Mouse (Mus musculus) lung, postnatal 0 days (tissue): ENCODE results near the gene Ccdc136. TPM values are rescaled to one million over a fixed set of nuclear protein-coding genes. Genes with fewer than 3 reads are reported as not detected.

Experiments used
- ATAC-seq: fragments of 200-750 bp; cut with Nextera tagmentation; 2 replicates; pipeline ENCODE4 v1.8.0; 2017; ENCODE audit warnings: moderate library complexity
- DNase-seq: peaks from one replicate; pipeline ENCODE4 v3.0.0-alpha.2; 2016; ENCODE audit warnings: low spot score
- H3K27ac ChIP-seq: fragments of 300-500 bp; sonication (generic); 2 replicates; pipeline ENCODE4 v1.5.1; 2014; ENCODE audit warnings: antibody characterized with exemption, mild to moderate bottlenecking, low read length, mixed read lengths
- H3K27me3 ChIP-seq: fragments of 300-500 bp; sonication (generic); replicated peaks from 2 replicates; pipeline ENCODE4 v1.6.1; 2014; ENCODE audit warnings: low read length, mixed read lengths; ENCODE audit not compliant: insufficient read depth
- H3K36me3 ChIP-seq: fragments of 300-500 bp; sonication (generic); 2 replicates; pipeline ENCODE4 v1.6.1; 2014; ENCODE audit warnings: low read length, mixed read lengths; ENCODE audit not compliant: insufficient read depth
- H3K4me1 ChIP-seq: fragments of 300-500 bp; sonication (generic); 2 replicates; pipeline ENCODE4 v1.6.1; 2014; ENCODE audit warnings: antibody characterized with exemption, low read depth, low read length, mixed read lengths; ENCODE audit not compliant: insufficient read depth
- H3K4me2 ChIP-seq: fragments of 300-500 bp; sonication (generic); replicated peaks from 2 replicates; pipeline ENCODE4 v1.6.1; 2014; ENCODE audit warnings: low read depth, mild to moderate bottlenecking, low read length, moderate library complexity, mixed read lengths
- H3K4me3 ChIP-seq: fragments of 300-500 bp; sonication (generic); 2 replicates; pipeline ENCODE4 v1.5.1; 2014; ENCODE audit warnings: low read depth, low read length
- H3K9ac ChIP-seq: fragments of 300-500 bp; sonication (generic); replicated peaks from 2 replicates; pipeline ENCODE4 v1.6.1; 2014; ENCODE audit warnings: low read depth, mild to moderate bottlenecking
- H3K9me3 ChIP-seq: fragments of 300-500 bp; sonication (generic); 2 replicates; pipeline ENCODE4 v1.6.1; 2016; ENCODE audit warnings: low read length, mixed read lengths
- CTCF ChIP-seq: IDR thresholded peaks from 2 replicates; pipeline ENCODE4 v1.5.1; 2016; ENCODE audit warnings: antibody characterized with exemption, mild to moderate bottlenecking
- EP300 ChIP-seq: IDR thresholded peaks from 2 replicates; pipeline ENCODE4 v1.6.1; 2016; ENCODE audit warnings: antibody characterized with exemption, mild to moderate bottlenecking, control low read depth
- WGBS: fragments of 180-500 bp; shearing (Covaris S2); extraction: QIAGEN DNeasy Blood & Tissue Kit; methylation state at CpG from one replicate; pipeline ENCODE4 v1.1.7; 2014; 5-methylcytosine and 5-hydroxymethylcytosine counted together
- polyA plus RNA-seq: library from polyadenylated mRNA; unstranded; fragments of >200 nt; fragmentation: Nextera tagmentation; extraction: Ambion mirVana; gene quantifications from 2 replicates; pipeline ENCODE4 v1.2.1, GENCODE M21; 2015

Gene Ccdc136
- polyA plus RNA-seq, 1 experiment from 2014 or later, result 3.0 TPM

- H3K4me3 ChIP-seq, result peak overlapping the region; percentile 51
- DNase-seq (no peak), ATAC-seq (no peak)
- no peaks in the 10 kb centered on the region for H3K4me1 ChIP-seq
- no peak for TF ChIP-seq EP300
- no peak for TF ChIP-seq CTCF
- H3K9ac ChIP-seq, result no peak overlapping the region
- no peaks in the 10 kb centered on the region for H3K36me3 ChIP-seq
- H3K27ac ChIP-seq, result no peak overlapping the region
- no peaks in the 10 kb centered on the region for H3K9me3 ChIP-seq
- H3K27me3 ChIP-seq, result 0 out of 2 replicates have a peak, but pooled peaks cover 6% of the 10 kb centered on the region
- H3K4me2 ChIP-seq, result peak overlapping the region; percentile 90
These were observed 36.5 kb downstream of the Ccdc136 start for GRCm38 (mm10) chr6:29432676-29433037.

GRCm38 (mm10) chr6:29433038-29433803 lies 37.1 kb downstream of the Ccdc136 start, which contains the start of gene Flnc:
Gene Flnc, plus strand, starts transcription at chr6:29433256.
- Histone ChIP-seq H3K9me3 (no peaks in the 10 kb centered on the region), H3K36me3 (no peaks in the 10 kb centered on the region), H3K27ac (no peak within 1 kb of the TSS), H3K9ac (peak within 1 kb of the TSS; percentile 42), H3K4me3 (peak within 1 kb of the TSS; percentile 51), H3K4me2 (peak within 1 kb of the TSS; percentile 90), H3K27me3 (0 out of 2 replicates have a peak, but pooled peaks cover 6% of the 10 kb centered on the region), H3K4me1 (no peaks in the 10 kb centered on the region)
- under 1% methylated on average over 51 of the region's 77 CpGs for WGBS
- peak; percentile 47 for DNase-seq
- ATAC-seq, result peak; percentile 45
- TF ChIP-seq CTCF, result no peak

GRCm38 (mm10) chr6:29433804-29434795 lies 38.0 kb downstream of the Ccdc136 start:
- Histone ChIP-seq H3K4me3 (peak overlapping the region; percentile 51), H3K9ac (no peak overlapping the region), H3K4me2 (peak overlapping the region; percentile 90), H3K4me1 (no peaks in the 10 kb centered on the region), H3K27me3 (0 out of 2 replicates have a peak, but pooled peaks cover 6% of the 10 kb centered on the region), H3K36me3 (no peaks in the 10 kb centered on the region), H3K27ac (no peak overlapping the region), H3K9me3 (no peaks in the 10 kb centered on the region)
- TF ChIP-seq EP300 (no peak), CTCF (no peak)
- ATAC-seq, result no peak
- WGBS, result 9% methylated on average over 27 of the region's 27 CpGs
- DNase-seq, result no peak

- TF ChIP-seq EP300 (no peak), CTCF (no peak)
- Histone ChIP-seq H3K36me3 (no peaks in the 10 kb centered on the region), H3K4me1 (no peaks in the 10 kb centered on the region), H3K27ac (no peak overlapping the region), H3K9me3 (no peaks in the 10 kb centered on the region), H3K4me3 (0 out of 2 replicates have a peak overlapping the region, but pooled peaks have one; percentile 4), H3K4me2 (0 out of 2 replicates have a peak overlapping the region, but pooled peaks have one; percentile 0), H3K9ac (no peak overlapping the region), H3K27me3 (0 out of 2 replicates have a peak, but pooled peaks cover 6% of the 10 kb centered on the region)
- DNase-seq, result no peak
- ATAC-seq, result 0 out of 2 replicates have a peak, but pooled peaks have one; percentile 13
- 13% methylated on average over 13 of the region's 13 CpGs for WGBS
These were observed 39.0 kb downstream of the Ccdc136 start for GRCm38 (mm10) chr6:29434911-29435691.

GRCm38 (mm10) chr6:29435940-29436451 lies 39.9 kb downstream of the Ccdc136 start:
- H3K4me1 ChIP-seq, result no peaks in the 10 kb centered on the region
- no peak for DNase-seq

More at GRCm38 (mm10) chr6:29435940-29436451, 39.9 kb downstream of the Ccdc136 start:
- TF ChIP-seq CTCF, result no peak
- TF ChIP-seq EP300, result no peak
- H3K4me2 ChIP-seq, result no peak overlapping the region
- ATAC-seq, result peak; percentile 15
- H3K4me3 ChIP-seq, result no peak overlapping the region
- H3K27me3 ChIP-seq, result 0 out of 2 replicates have a peak, but pooled peaks cover 6% of the 10 kb centered on the region
- no peaks in the 10 kb centered on the region for H3K36me3 ChIP-seq
- WGBS, result 27% methylated on average over 6 of the region's 6 CpGs
- H3K9ac ChIP-seq, result no peak overlapping the region
- H3K27ac ChIP-seq, result no peak overlapping the region
- H3K9me3 ChIP-seq, result no peaks in the 10 kb centered on the region
